Mouse (Mus musculus) heart, postnatal 0 days (tissue): ENCODE data around the gene Prss57.

Experiments
- CTCF ChIP-seq: IDR thresholded peaks from 2 replicates; pipeline ENCODE4 v1.5.1; 2016; ENCODE audit warnings: antibody characterized with exemption, control low read depth, low read depth
- EP300 ChIP-seq: IDR thresholded peaks from 2 replicates; pipeline ENCODE4 v1.6.1; 2016; ENCODE audit warnings: antibody characterized with exemption, low read depth

GRCm38 (mm10) chr10:79739234-79739633 lies 51.5 kb downstream of the Prss57 start:
- no peak for TF ChIP-seq CTCF
- no peak for TF ChIP-seq EP300
